Mouse (Mus musculus) lung, embryonic 16.5 days (tissue): ENCODE data around the gene Zfp710. TPM values are rescaled to one million over a fixed set of nuclear protein-coding genes. Genes with fewer than 3 reads are reported as not detected.

Experiments
- ATAC-seq: fragments of 200-750 bp; cut with Nextera tagmentation; 2 replicates; pipeline ENCODE4 v1.8.0; 2017; ENCODE audit warnings: low read depth, mild to moderate bottlenecking, moderate library complexity
- H3K27ac ChIP-seq: fragments of 300-500 bp; sonication (generic); 2 replicates; pipeline ENCODE4 v1.5.1; 2014; ENCODE audit warnings: mild to moderate bottlenecking, control low read depth, low read length
- H3K27me3 ChIP-seq: fragments of 300-500 bp; sonication (generic); 2 replicates; pipeline ENCODE4 v1.6.1; 2014; ENCODE audit warnings: low read depth, low read length, mixed read lengths; ENCODE audit not compliant: control insufficient read depth, insufficient read depth
- H3K36me3 ChIP-seq: fragments of 300-500 bp; sonication (generic); 2 replicates; pipeline ENCODE4 v1.6.1; 2014; ENCODE audit warnings: low read length; ENCODE audit not compliant: control insufficient read depth, insufficient read depth
- H3K4me1 ChIP-seq: fragments of 300-500 bp; sonication (generic); replicated peaks from 2 replicates; pipeline ENCODE4 v1.6.1; 2014; ENCODE audit warnings: low read length, mixed read lengths; ENCODE audit not compliant: control insufficient read depth, insufficient read depth
- H3K4me2 ChIP-seq: fragments of 300-500 bp; sonication (generic); 2 replicates; pipeline ENCODE4 v1.6.1; 2014; ENCODE audit warnings: low read depth, low read length, control low read depth
- H3K4me3 ChIP-seq: fragments of 300-500 bp; sonication (generic); 2 replicates; pipeline ENCODE4 v1.5.1; 2014; ENCODE audit warnings: mild to moderate bottlenecking, low read length, control low read depth
- H3K9ac ChIP-seq: fragments of 300-500 bp; sonication (generic); 2 replicates; pipeline ENCODE4 v1.6.1; 2014; ENCODE audit warnings: low read length, control low read depth
- H3K9me3 ChIP-seq: fragments of 300-500 bp; sonication (generic); 2 replicates; pipeline ENCODE4 v1.6.1; 2016; ENCODE audit warnings: low read length; ENCODE audit not compliant: control insufficient read depth
- WGBS: fragments of 180-500 bp; shearing (Covaris S2); extraction: QIAGEN DNeasy Blood & Tissue Kit; methylation state at CpG from one replicate; pipeline ENCODE4 v1.1.7; 2014; 5-methylcytosine and 5-hydroxymethylcytosine counted together
- polyA plus RNA-seq: library from polyadenylated mRNA; unstranded; fragments of >200 nt; fragmentation: Nextera tagmentation; extraction: Ambion mirVana; gene quantifications from 2 replicates; pipeline ENCODE4 v1.2.1, GENCODE M21; 2015

The Zfp710 gene
- polyA plus RNA-seq, 1 experiment from 2014 or later, result 18.6 TPM

DNA sequence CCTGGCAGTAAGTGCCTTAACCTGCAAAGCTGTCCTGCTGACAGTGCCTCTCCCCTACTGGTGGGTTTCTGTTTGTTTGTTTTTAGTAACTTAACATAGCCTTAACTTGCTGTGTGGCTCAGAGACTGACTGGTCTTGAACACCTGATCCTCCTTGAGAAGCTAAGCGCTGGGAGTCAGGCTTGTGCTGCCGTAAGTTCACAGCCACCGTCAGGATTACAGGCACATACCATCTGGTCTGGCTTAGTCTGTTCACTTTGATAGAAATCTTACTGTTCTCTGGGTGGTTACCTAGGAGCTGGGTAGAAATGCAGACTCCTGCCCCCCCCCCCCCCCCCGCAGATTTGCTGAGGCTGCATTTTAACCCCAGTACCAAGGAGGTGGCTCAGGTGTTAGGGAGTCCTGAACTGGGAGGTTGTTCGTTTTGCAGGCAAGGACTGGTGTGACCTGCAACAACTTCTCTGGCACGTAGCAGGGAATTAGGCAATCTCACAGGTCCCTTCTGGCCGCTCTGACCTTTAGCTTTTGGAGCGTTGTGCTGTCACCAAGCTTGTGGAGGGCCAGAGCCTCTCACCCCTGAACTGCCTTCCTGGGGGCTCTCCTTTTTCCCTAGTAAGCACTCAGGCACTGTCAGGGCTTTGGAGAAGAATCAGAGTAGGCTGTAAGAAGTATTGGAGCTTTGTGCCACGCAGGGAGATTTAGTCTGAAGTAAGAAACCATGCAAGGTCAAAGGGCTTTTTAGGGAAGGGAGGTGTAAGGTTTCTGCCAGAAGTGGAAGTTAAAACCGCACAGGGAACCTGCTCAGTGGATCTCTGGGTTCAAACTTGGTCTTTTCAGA is 7.8 kb downstream of the Zfp710 start:
- Histone ChIP-seq H3K9ac (no peak overlapping the region), H3K4me3 (no peak overlapping the region), H3K36me3 (0 out of 2 replicates have a peak, but pooled peaks cover 2% of the 10 kb centered on the region), H3K4me2 (no peak overlapping the region), H3K27me3 (no peaks in the 10 kb centered on the region), H3K27ac (no peak overlapping the region), H3K4me1 (peaks cover 50% of the 10 kb centered on the region), H3K9me3 (no peaks in the 10 kb centered on the region)
- WGBS, result 57% methylated on average over 10 of the region's 10 CpGs
- ATAC-seq, result no peak

DNA sequence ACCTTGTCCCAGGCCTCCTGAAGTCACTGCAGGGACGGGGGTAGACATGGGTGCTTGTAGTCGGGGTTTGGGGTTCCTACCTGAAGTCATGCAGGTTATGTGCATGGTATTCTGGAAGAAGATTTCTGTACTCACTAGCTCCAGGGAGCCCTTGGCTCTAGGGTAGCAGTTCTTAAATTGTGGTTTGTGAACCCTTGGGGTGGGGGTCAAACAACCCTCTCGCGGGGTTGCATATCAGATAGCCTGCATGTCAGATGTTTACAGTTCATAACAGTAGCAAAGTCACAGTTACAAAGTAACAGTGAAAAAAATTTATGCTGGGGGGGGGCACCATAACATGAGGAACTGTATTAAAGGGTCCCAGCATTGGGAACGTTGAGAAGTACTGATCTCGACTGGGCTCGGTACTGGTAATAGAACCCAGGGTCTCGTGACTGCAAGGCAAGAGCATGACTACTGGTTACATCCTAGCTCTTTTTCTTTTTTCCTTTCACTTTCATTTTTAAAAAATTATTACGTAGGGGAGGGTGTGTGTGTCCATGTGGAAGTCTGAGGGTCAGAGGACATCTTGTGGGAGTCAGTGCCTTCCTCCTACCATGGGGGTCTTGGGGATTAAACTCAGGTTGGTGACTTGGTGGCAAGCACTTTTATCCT is 8.6 kb downstream of the Zfp710 start:
- no peak overlapping the region for H3K4me2 ChIP-seq
- ATAC-seq, result no peak

DNA sequence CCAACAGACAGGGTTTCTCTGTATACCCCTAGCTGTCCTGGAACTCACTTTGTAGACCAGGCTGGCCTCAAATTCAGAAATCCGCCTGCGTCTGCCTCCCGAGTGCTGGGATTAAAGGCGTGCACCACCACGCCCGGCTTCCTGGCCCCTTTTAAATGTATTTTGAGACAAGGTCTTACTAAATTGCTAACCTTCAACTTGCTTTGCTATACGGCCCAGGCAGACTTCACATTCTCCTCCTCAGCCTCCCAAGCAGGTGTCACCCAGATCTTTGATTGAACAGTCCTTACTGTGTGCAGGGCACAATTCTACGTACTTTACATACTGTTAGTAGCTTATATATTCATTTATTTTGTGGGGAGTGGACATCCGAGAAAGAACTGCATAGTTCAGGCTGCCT is 9.2 kb downstream of the Zfp710 start:
- Histone ChIP-seq H3K4me2 (no peak overlapping the region), H3K27ac (no peak overlapping the region), H3K9me3 (no peaks in the 10 kb centered on the region), H3K36me3 (0 out of 2 replicates have a peak, but pooled peaks cover 2% of the 10 kb centered on the region), H3K27me3 (no peaks in the 10 kb centered on the region), H3K9ac (no peak overlapping the region), H3K4me3 (no peak overlapping the region), H3K4me1 (peaks cover 43% of the 10 kb centered on the region)
- no peak for ATAC-seq
- WGBS, result 75% methylated on average over 9 of the region's 9 CpGs

More for the DNA sequence above, 8.6 kb downstream of the Zfp710 start:
- H3K9me3 ChIP-seq, result no peaks in the 10 kb centered on the region
- peaks cover 48% of the 10 kb centered on the region for H3K4me1 ChIP-seq
- H3K4me3 ChIP-seq, result no peak overlapping the region
- no peak overlapping the region for H3K27ac ChIP-seq
- 70% methylated on average over 9 of the region's 9 CpGs for WGBS
- H3K9ac ChIP-seq, result no peak overlapping the region
- no peaks in the 10 kb centered on the region for H3K27me3 ChIP-seq
- 0 out of 2 replicates have a peak, but pooled peaks cover 2% of the 10 kb centered on the region for H3K36me3 ChIP-seq

DNA sequence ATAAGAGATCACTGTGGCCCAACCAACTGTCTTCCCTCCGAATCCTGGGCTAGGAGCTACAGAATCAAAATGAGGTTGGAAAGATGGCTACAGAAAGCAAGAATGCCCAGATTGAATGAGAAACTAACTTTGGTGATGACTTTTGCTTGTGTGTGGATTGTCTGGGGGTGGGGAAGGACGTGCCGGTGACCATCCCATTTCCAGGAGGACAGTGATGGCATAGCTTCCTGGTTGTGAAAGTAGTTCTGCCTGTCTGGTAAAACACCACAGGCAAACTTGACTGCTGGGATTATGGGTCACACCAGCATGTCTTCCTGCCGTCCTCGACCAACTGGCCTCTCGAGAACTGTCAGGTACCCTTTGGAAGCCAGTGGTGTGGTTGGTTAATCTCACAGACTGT is 10.5 kb downstream of the Zfp710 start:
- H3K9ac ChIP-seq, result no peak overlapping the region
- H3K4me3 ChIP-seq, result no peak overlapping the region
- 0 out of 2 replicates have a peak overlapping the region, but pooled peaks have one; percentile 51 for H3K27ac ChIP-seq
- H3K4me2 ChIP-seq, result no peak overlapping the region
- ATAC-seq, result no peak
- H3K9me3 ChIP-seq, result no peaks in the 10 kb centered on the region
- 0 out of 2 replicates have a peak, but pooled peaks cover 2% of the 10 kb centered on the region for H3K36me3 ChIP-seq
- peaks cover 43% of the 10 kb centered on the region for H3K4me1 ChIP-seq
- WGBS, result 62% methylated on average over 6 of the region's 6 CpGs
- H3K27me3 ChIP-seq, result no peaks in the 10 kb centered on the region

DNA sequence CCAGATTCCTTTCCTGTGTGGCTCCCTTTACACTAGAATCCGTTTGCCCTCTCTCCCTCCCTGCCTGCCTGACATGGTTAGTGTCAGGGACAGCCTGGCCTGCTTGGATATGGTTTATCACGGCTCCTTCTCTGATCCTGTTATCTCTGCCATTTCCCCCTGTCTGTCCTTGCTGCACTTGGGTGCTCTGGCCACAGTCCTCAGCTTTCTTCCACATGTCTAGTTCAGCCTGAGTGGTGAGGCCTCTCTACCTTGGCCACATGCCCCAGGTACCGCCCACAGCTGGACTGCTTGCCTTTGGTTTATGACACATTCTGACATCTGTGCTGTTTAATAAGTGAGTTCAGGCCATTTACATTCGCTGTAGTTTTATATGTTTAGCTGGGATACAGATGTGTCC is 11.1 kb downstream of the Zfp710 start:
- Histone ChIP-seq H3K9ac (no peak overlapping the region), H3K4me3 (no peak overlapping the region), H3K4me2 (no peak overlapping the region), H3K9me3 (no peaks in the 10 kb centered on the region), H3K27me3 (no peaks in the 10 kb centered on the region), H3K4me1 (peaks cover 43% of the 10 kb centered on the region), H3K27ac (peak overlapping the region; percentile 51; the same call in 1 of the 2 replicates), H3K36me3 (0 out of 2 replicates have a peak, but pooled peaks cover 2% of the 10 kb centered on the region)
- 35% methylated on average over 4 of the region's 4 CpGs for WGBS
- peak; percentile 59; the same call in 1 of the 2 replicates for ATAC-seq

DNA sequence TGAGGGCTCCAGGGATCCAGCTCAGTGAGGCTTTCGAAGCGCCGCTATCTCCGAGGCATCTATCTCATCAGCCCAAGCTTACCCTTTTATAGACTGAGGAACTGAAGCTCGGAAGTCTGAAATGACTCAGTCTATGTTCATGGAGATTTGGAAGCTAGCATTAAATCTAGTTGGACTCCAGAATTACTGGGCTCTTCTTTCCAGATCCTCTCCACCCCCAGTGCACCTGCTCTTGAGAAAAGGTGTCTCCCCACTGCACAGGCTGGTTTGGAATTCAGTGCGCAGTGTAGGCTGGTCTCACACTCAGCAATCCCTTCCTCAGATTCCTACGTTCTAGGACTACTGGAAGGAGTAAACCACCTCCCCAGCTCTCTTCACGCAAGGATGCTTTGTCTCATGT is 15.1 kb downstream of the Zfp710 start:
- Histone ChIP-seq H3K4me2 (no peak overlapping the region), H3K9ac (no peak overlapping the region), H3K4me1 (peaks cover 17% of the 10 kb centered on the region), H3K27ac (no peak overlapping the region), H3K4me3 (no peak overlapping the region), H3K27me3 (no peaks in the 10 kb centered on the region), H3K36me3 (no peaks in the 10 kb centered on the region), H3K9me3 (no peaks in the 10 kb centered on the region)
- ATAC-seq, result no peak
- 88% methylated on average over 8 of the region's 8 CpGs for WGBS

DNA sequence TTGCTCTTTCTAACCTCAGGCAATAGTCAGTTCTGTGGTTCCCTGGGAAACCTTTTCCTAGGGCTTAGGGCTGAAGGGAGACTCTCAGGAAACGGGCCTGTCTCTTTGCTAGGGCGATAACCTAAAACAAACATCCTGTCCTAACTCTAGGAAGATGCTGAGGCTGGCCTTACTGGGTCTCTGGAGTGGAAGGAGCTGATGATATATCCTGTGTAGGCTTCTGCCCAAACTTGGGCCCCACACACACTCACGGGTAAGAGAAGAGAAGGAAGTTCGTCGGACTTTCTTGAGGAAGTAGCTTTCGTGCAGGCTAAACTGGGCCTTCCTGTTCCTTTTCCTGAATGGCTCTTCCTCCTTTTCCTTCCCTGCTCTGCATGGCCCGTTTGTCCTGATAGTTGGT is 19.6 kb downstream of the Zfp710 start:
- 28% methylated on average over 7 of the region's 7 CpGs for WGBS
- H3K4me1 ChIP-seq, result peaks cover 32% of the 10 kb centered on the region

DNA sequence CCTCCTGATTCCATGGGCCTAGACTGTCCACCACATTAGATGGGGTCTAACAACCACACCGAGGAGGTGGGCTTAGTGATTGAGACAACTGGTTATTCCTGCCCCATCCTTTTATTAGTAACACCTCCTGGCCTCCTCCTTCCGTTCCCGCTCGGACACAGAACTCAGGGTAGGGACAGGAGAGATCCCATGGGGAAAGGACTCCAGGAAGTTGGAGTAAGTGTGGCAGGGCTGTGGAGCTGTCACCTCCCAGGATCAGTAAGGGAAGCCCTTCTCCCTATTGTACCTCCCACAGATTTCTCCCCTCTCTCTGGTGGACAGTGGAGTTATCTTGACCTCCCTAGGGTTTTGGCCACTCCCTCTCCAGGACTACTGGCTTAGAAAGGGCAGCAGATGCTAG is 22.4 kb downstream of the Zfp710 start:
- H3K27ac ChIP-seq, result no peak overlapping the region
- ATAC-seq, result no peak
- 80% methylated on average over 4 of the region's 4 CpGs for WGBS

More for the DNA sequence above, 19.6 kb downstream of the Zfp710 start:
- H3K9ac ChIP-seq, result no peak overlapping the region
- H3K9me3 ChIP-seq, result no peaks in the 10 kb centered on the region
- H3K27ac ChIP-seq, result peak overlapping the region; percentile 72
- no peaks in the 10 kb centered on the region for H3K36me3 ChIP-seq
- H3K4me3 ChIP-seq, result no peak overlapping the region
- H3K27me3 ChIP-seq, result no peaks in the 10 kb centered on the region
- ATAC-seq, result peak; percentile 77
- no peak overlapping the region for H3K4me2 ChIP-seq

DNA sequence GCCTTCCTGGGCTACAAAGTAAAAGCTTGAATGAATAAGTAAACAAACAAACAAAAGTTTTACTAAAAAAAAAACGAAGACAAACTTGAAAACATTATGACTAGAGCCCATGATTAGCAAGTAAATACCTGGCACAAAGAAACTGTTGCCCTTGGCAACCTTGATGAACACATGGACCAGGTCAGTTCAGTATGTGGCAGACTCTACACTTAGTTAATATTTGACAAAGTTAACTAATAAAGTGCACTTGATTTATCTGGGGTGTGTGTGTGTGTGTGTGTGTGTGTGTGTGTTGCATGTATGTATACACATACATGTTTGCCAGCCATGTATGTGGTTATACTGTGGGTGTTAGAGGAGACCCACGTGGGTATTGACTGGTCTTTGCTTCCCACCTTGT is 25.1 kb downstream of the Zfp710 start:
- ATAC-seq, result no peak

More for the DNA sequence above, 22.4 kb downstream of the Zfp710 start:
- Histone ChIP-seq H3K36me3 (no peaks in the 10 kb centered on the region), H3K4me2 (no peak overlapping the region), H3K9ac (no peak overlapping the region), H3K27me3 (no peaks in the 10 kb centered on the region), H3K4me1 (peaks cover 46% of the 10 kb centered on the region), H3K9me3 (no peaks in the 10 kb centered on the region), H3K4me3 (no peak overlapping the region)

More for the DNA sequence above, 25.1 kb downstream of the Zfp710 start:
- Histone ChIP-seq H3K4me3 (no peak overlapping the region), H3K9me3 (no peaks in the 10 kb centered on the region), H3K9ac (no peak overlapping the region), H3K36me3 (no peaks in the 10 kb centered on the region), H3K27ac (no peak overlapping the region), H3K27me3 (no peaks in the 10 kb centered on the region), H3K4me1 (peaks cover 59% of the 10 kb centered on the region), H3K4me2 (no peak overlapping the region)
- 46% methylated on average over 2 of the region's 2 CpGs for WGBS
